ENCODE assay signal across 8 mouse cellular contexts in the genomic region with DNA sequence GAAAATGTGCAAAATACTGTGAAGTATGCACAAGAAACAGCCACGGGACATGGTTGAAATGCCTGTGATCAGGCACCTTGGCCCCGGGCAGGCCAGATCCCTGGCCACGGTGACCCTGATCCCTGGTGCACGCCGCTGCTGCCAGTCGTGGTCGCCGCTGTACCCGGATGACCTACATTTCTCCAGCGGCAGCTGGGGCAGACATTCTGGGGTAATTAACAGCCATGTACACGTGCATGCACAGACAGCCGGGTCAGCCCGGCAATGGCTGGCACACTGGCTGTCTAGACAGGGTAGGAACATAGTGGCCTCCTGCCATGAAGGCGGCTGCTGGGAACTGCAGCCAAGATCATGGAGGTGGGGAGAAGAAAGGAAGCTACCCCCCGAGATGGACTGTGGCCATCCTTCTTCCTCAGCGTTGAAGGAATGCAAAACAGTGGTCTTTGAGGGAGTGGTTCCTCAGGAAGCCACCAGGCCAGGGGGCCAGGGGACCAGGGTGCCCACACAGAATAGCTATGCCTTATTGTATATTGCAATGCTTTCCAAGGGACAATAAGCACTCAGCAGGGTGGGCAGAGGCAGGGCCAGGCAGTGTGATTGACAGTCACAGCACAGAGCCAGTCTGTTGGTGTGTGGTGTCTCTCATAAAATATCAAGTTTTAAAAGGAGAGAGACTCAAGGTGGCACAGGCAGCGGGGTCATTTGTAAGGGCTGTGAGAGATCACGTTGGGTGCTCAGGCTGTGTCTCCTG.
A peak's percentile ranks its signal among the peaks of the same experiment; 100 is the strongest.
DNase-seq lines count a peak whose midpoint lies in the region; ATAC-seq lines count a peak whose summit lies in the region.

No protein-coding gene starts in this region.

- no peak overlapping the region for H3K4me2 ChIP-seq in hindbrain, embryonic 16.5 days (ENCODE audit: low read length)

- H3K27ac ChIP-seq in hindbrain, embryonic 16.5 days (ENCODE audit: low read depth, low read length): peak overlapping the region; percentile 1; the same call in 1 of the 2 replicates
- H3K27ac ChIP-seq in limb, embryonic 10.5 days: peak overlapping the region; percentile 37

- no peaks in the 10 kb centered on the region for H3K9me3 ChIP-seq in hindbrain, embryonic 16.5 days (ENCODE audit: control insufficient read depth, low read length)
- no peaks in the 10 kb centered on the region for H3K9me3 ChIP-seq in limb, embryonic 10.5 days (replicated peaks)

- H3K4me3 ChIP-seq in hindbrain, embryonic 16.5 days (ENCODE audit: low read length): no peak overlapping the region
- no peak overlapping the region for H3K4me3 ChIP-seq in limb, embryonic 10.5 days

- peaks cover 14% of the 10 kb centered on the region for H3K4me1 ChIP-seq in hindbrain, embryonic 16.5 days (ENCODE audit: control insufficient read depth, insufficient read depth, low read depth, low read length)
- H3K4me1 ChIP-seq in limb, embryonic 10.5 days: peaks cover 22% of the 10 kb centered on the region

- no peaks in the 10 kb centered on the region for H3K27me3 ChIP-seq in hindbrain, embryonic 16.5 days (replicated peaks; ENCODE audit: control insufficient read depth, insufficient read depth, low read length)
- peaks cover 12% of the 10 kb centered on the region for H3K27me3 ChIP-seq in limb, embryonic 10.5 days (ENCODE audit: low read depth, poor library complexity, severe bottlenecking)

- 0 out of 2 replicates have a peak overlapping the region, but pooled peaks have one; percentile 23 for H3K9ac ChIP-seq in hindbrain, embryonic 16.5 days (ENCODE audit: low read depth, low read length)

- peak; percentile 4 for DNase-seq in cerebellum, adult 11 months
- DNase-seq in cerebellum, adult 8-10 months: no peak
- DNase-seq in cerebellum, adult 18-20 months: peak; percentile 7 to 12
- DNase-seq in frontal cortex, postnatal 10 days (ENCODE audit: low spot score in 2 of 2): peak; percentile 53 to 60
- no peak for DNase-seq in limb, embryonic 10.5 days (ENCODE audit: low spot score)
- peak; percentile 85 to 86 for DNase-seq in right cerebral cortex, postnatal 10 days (ENCODE audit: low spot score in 2 of 2)

- 37% methylated on average over 18 of the region's 18 CpGs for WGBS in hindbrain, embryonic 16.5 days
- 83% methylated on average over 18 of the region's 18 CpGs for WGBS in limb, embryonic 10.5 days

- peak; percentile 95 for ATAC-seq in hindbrain, embryonic 16.5 days
- no peak for ATAC-seq in megakaryocyte, adult 5-6 weeks (ENCODE audit: poor library complexity, severe bottlenecking)

- no peaks in the 10 kb centered on the region for H3K36me3 ChIP-seq in hindbrain, embryonic 16.5 days (ENCODE audit: control insufficient read depth, insufficient read depth, low read length)
- H3K36me3 ChIP-seq in limb, embryonic 10.5 days: no peaks in the 10 kb centered on the region

Comparison
In these comparisons a context has a peak if more than half of its experiments do, and no peak if none do; other contexts are left out.
1. DNase-seq: peak in cerebellum, adult 11 months (single experiment), cerebellum, adult 18-20 months (2 of 2), frontal cortex, postnatal 10 days (2 of 2) and right cerebral cortex, postnatal 10 days (2 of 2); none in cerebellum, adult 8-10 months (single experiment) and limb, embryonic 10.5 days (single experiment).